20 mouse cellular contexts compared by ENCODE assay signal in the genomic region with DNA sequence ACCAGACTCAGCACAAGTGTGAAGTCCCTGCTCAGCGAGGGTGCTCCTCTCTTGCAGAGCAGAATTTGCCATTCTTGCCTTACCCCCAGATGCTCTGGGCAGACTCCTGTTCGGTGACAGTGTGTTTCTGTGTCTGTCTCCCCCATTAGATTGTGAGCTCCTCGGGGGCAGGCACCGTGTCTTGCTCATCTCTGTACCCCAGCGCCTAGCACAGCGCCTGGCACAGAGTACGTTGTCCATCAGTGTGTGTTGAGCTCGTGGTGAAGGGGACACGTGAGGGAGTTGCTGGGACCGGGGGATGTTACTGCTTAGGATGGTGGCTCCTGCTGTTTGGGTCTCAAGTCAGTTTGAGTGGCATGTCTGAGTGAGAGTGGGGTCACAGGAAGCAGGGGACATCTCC. TPM values are rescaled to one million over a fixed set of nuclear protein-coding genes. Genes with fewer than 3 reads are reported as not detected.
DNase-seq lines count a peak whose midpoint lies in the region; ATAC-seq lines count a peak whose summit lies in the region.
"Had no signal": no experiment of that assay in that cellular context is flagged by ENCODE, and none has a peak within 500 bp of the region (broad histone marks: within the 10 kb centered on the region; RNA-seq: fewer than 3 reads in every experiment).

No protein-coding gene starts in this region.

- 71% methylated on average over 10 of the region's 10 CpGs for WGBS in hindbrain, embryonic 12.5 days
- WGBS in hindbrain, embryonic 16.5 days: 73% methylated on average over 10 of the region's 10 CpGs
- 85% methylated on average over 10 of the region's 10 CpGs for WGBS in midbrain, embryonic 10.5 days
- WGBS in midbrain, embryonic 13.5 days: 78% methylated on average over 10 of the region's 10 CpGs

- H3K4me2 ChIP-seq in hindbrain, embryonic 12.5 days (replicated peaks): no peak overlapping the region
- no peak overlapping the region for H3K4me2 ChIP-seq in hindbrain, embryonic 16.5 days (ENCODE audit: low read length)
- H3K4me2 ChIP-seq in midbrain, embryonic 13.5 days (replicated peaks): no peak overlapping the region
- H3K4me2 ChIP-seq: embryonic facial prominence, embryonic 12.5 days; forebrain, embryonic 12.5 days; intestine, embryonic 15.5 days had no signal

- H3K36me3 ChIP-seq in hindbrain, embryonic 12.5 days: no peaks in the 10 kb centered on the region
- 0 out of 2 replicates have a peak, but pooled peaks cover 3% of the 10 kb centered on the region for H3K36me3 ChIP-seq in hindbrain, embryonic 16.5 days (ENCODE audit: control insufficient read depth, insufficient read depth, low read length)
- H3K36me3 ChIP-seq in midbrain, embryonic 10.5 days: no peaks in the 10 kb centered on the region
- H3K36me3 ChIP-seq in midbrain, embryonic 13.5 days: no peaks in the 10 kb centered on the region
- H3K36me3 ChIP-seq: embryonic facial prominence, embryonic 12.5 days; forebrain, embryonic 12.5 days; intestine, embryonic 15.5 days had no signal

- H3K27me3 ChIP-seq in hindbrain, embryonic 12.5 days: peaks cover 41% of the 10 kb centered on the region
- H3K27me3 ChIP-seq in hindbrain, embryonic 16.5 days (replicated peaks; ENCODE audit: control insufficient read depth, insufficient read depth, low read length): no peaks in the 10 kb centered on the region
- H3K27me3 ChIP-seq in midbrain, embryonic 10.5 days (ENCODE audit: low read depth, poor library complexity, severe bottlenecking): peaks cover 73% of the 10 kb centered on the region
- peaks cover 38% of the 10 kb centered on the region for H3K27me3 ChIP-seq in midbrain, embryonic 13.5 days

- H3K4me1 ChIP-seq in hindbrain, embryonic 12.5 days: peaks cover 34% of the 10 kb centered on the region
- H3K4me1 ChIP-seq in hindbrain, embryonic 16.5 days (ENCODE audit: control insufficient read depth, insufficient read depth, low read depth, low read length): peaks cover 24% of the 10 kb centered on the region
- H3K4me1 ChIP-seq in midbrain, embryonic 10.5 days: peaks cover 71% of the 10 kb centered on the region
- peaks cover 40% of the 10 kb centered on the region for H3K4me1 ChIP-seq in midbrain, embryonic 13.5 days (replicated peaks)

- no peaks in the 10 kb centered on the region for H3K9me3 ChIP-seq in hindbrain, embryonic 12.5 days (replicated peaks)
- H3K9me3 ChIP-seq in hindbrain, embryonic 16.5 days (ENCODE audit: control insufficient read depth, low read length): no peaks in the 10 kb centered on the region
- no peaks in the 10 kb centered on the region for H3K9me3 ChIP-seq in midbrain, embryonic 10.5 days (replicated peaks)
- H3K9me3 ChIP-seq in midbrain, embryonic 13.5 days: no peaks in the 10 kb centered on the region
- H3K9me3 ChIP-seq: embryonic facial prominence, embryonic 12.5 days; forebrain, embryonic 12.5 days; intestine, embryonic 15.5 days had no signal

- no peak overlapping the region for H3K4me3 ChIP-seq in hindbrain, embryonic 12.5 days
- no peak overlapping the region for H3K4me3 ChIP-seq in hindbrain, embryonic 16.5 days (ENCODE audit: low read length)
- H3K4me3 ChIP-seq in midbrain, embryonic 10.5 days: no peak overlapping the region
- H3K4me3 ChIP-seq in midbrain, embryonic 13.5 days (replicated peaks): no peak overlapping the region
- H3K4me3 ChIP-seq: embryonic facial prominence, embryonic 12.5 days; forebrain, embryonic 12.5 days; intestine, embryonic 15.5 days had no signal

- H3K9ac ChIP-seq in hindbrain, embryonic 12.5 days: 0 out of 2 replicates have a peak overlapping the region, but pooled peaks have one; percentile 18
- no peak overlapping the region for H3K9ac ChIP-seq in hindbrain, embryonic 16.5 days (ENCODE audit: low read depth, low read length)
- H3K9ac ChIP-seq in midbrain, embryonic 13.5 days (replicated peaks): no peak overlapping the region
- H3K9ac ChIP-seq: embryonic facial prominence, embryonic 12.5 days; forebrain, postnatal 0 days; intestine, embryonic 15.5 days had no signal

- ATAC-seq in hindbrain, embryonic 12.5 days (ENCODE audit: low FRiP score): no peak
- no peak for ATAC-seq in hindbrain, embryonic 16.5 days
- no peak for ATAC-seq in midbrain, embryonic 13.5 days
- ATAC-seq: activated CD4-positive, CD25-positive, alpha-beta regulatory T cell, adult 4 months; forebrain, postnatal 0 days; intestine, embryonic 15.5 days; Patski had no signal

- DNase-seq in cerebellum, adult 9-11 months: peak; percentile 14
- DNase-seq in cerebellum, postnatal 4 days (ENCODE audit: low spot score in 2 of 2): no peak
- no peak for DNase-seq in midbrain, embryonic 10.5 days (ENCODE audit: low spot score)
- no peak for DNase-seq in frontal cortex, postnatal 14 days (ENCODE audit: low spot score in 2 of 2)
- DNase-seq: adrenal gland, postnatal 14 days; cerebellum, adult 11-12 months; cerebellum, postnatal 14 days; forebrain, postnatal 0 days; gastrocnemius, adult 2 months; gastrocnemius, postnatal 25 days; heart, postnatal 10 days; heart, postnatal 4 days had no signal

- no peak overlapping the region for H3K27ac ChIP-seq in hindbrain, embryonic 12.5 days
- no peak overlapping the region for H3K27ac ChIP-seq in hindbrain, embryonic 16.5 days (ENCODE audit: low read depth, low read length)
- H3K27ac ChIP-seq in midbrain, embryonic 10.5 days (replicated peaks): peak overlapping the region; percentile 43; the same call in 1 of the 2 replicates
- H3K27ac ChIP-seq in midbrain, embryonic 13.5 days: no peak overlapping the region
- H3K27ac ChIP-seq: embryonic facial prominence, embryonic 12.5 days; forebrain, embryonic 12.5 days; intestine, embryonic 15.5 days had no signal

RNA-seq across cellular contexts. Expression of a gene that starts 4.7 kb away (rescaled TPM):
- 20.0 and 23.0 TPM in 2 replicates for polyA plus RNA-seq in hindbrain, embryonic 12.5 days (2016; fragmentation: Nextera tagmentation; extraction: Ambion mirVana)
- polyA plus RNA-seq in hindbrain, embryonic 16.5 days (2015; fragmentation: Nextera tagmentation; extraction: Ambion mirVana): 184 and 232 TPM in 2 replicates
- 13.5 and 16.3 TPM in 2 replicates for polyA plus RNA-seq in midbrain, embryonic 10.5 days (2016; fragmentation: Nextera tagmentation; extraction: Ambion mirVana)
- 28.5 and 29.6 TPM in 2 replicates for polyA plus RNA-seq in midbrain, embryonic 13.5 days (2015; fragmentation: Nextera tagmentation; extraction: Ambion mirVana)

RNA-seq across cellular contexts. Expression of a gene that starts 14.7 kb away (rescaled TPM):
- polyA plus RNA-seq in hindbrain, embryonic 12.5 days (2016; fragmentation: Nextera tagmentation; extraction: Ambion mirVana): 21.3 and 23.0 TPM in 2 replicates
- polyA plus RNA-seq in hindbrain, embryonic 16.5 days (2015; fragmentation: Nextera tagmentation; extraction: Ambion mirVana): 29.1 and 37.1 TPM in 2 replicates
- 5.1 and 7.2 TPM in 2 replicates for polyA plus RNA-seq in midbrain, embryonic 10.5 days (2016; fragmentation: Nextera tagmentation; extraction: Ambion mirVana)
- polyA plus RNA-seq in midbrain, embryonic 13.5 days (2015; fragmentation: Nextera tagmentation; extraction: Ambion mirVana): 20.7 and 24.3 TPM in 2 replicates
- polyA plus RNA-seq: Patski had no signal

RNA-seq across cellular contexts. Expression of a gene that starts 19.7 kb away (rescaled TPM):
- polyA plus RNA-seq in hindbrain, embryonic 12.5 days (2016; fragmentation: Nextera tagmentation; extraction: Ambion mirVana): 1.8 and 3.9 TPM in 2 replicates
- 10.2 and 13.2 TPM in 2 replicates for polyA plus RNA-seq in hindbrain, embryonic 16.5 days (2015; fragmentation: Nextera tagmentation; extraction: Ambion mirVana)
- 2.1 and 2.7 TPM in 2 replicates for polyA plus RNA-seq in midbrain, embryonic 10.5 days (2016; fragmentation: Nextera tagmentation; extraction: Ambion mirVana)
- polyA plus RNA-seq in midbrain, embryonic 13.5 days (2015; fragmentation: Nextera tagmentation; extraction: Ambion mirVana): 1.9 and 2.2 TPM in 2 replicates

RNA-seq across cellular contexts. Expression of a gene that starts 40.4 kb away (rescaled TPM):
- polyA plus RNA-seq in hindbrain, embryonic 12.5 days (2016; fragmentation: Nextera tagmentation; extraction: Ambion mirVana): 168 and 176 TPM in 2 replicates
- polyA plus RNA-seq in hindbrain, embryonic 16.5 days (2015; fragmentation: Nextera tagmentation; extraction: Ambion mirVana): 81.4 and 106 TPM in 2 replicates
- 189 and 194 TPM in 2 replicates for polyA plus RNA-seq in midbrain, embryonic 10.5 days (2016; fragmentation: Nextera tagmentation; extraction: Ambion mirVana)
- 120 and 128 TPM in 2 replicates for polyA plus RNA-seq in midbrain, embryonic 13.5 days (2015; fragmentation: Nextera tagmentation; extraction: Ambion mirVana)
